Mouse (Mus musculus): ENCODE measurements around the gene Padi4.

GRCm38 (mm10) chr4:140815996-140816917 lies 42.2 kb upstream of the Padi4 start:
- TF ChIP-seq CTCF (IDR thresholded peaks at IDR 0.05; ENCODE audit: low read depth, low read length) (no peak), POLR2A (IDR thresholded peaks at IDR 0.05; ENCODE audit: borderline replicate concordance, low read depth, low read length) (no peak)
